Mouse (Mus musculus) kidney, adult 2 months (tissue): Measurements from ENCODE around the gene Ccr7. TPM values are rescaled to one million over a fixed set of nuclear protein-coding genes. Genes with fewer than 3 reads are reported as not detected.

Source experiments
- DNase-seq: peaks from one replicate; pipeline ENCODE4 v3.0.0; 2021
- H3K27ac ChIP-seq: fragments of 200-500 bp; 2 replicates; pipeline ENCODE4 v1.5.1; 2012; ENCODE audit warnings: low read depth, low read length, control low read depth, inconsistent platforms; ENCODE audit not compliant: insufficient read depth
- H3K27me3 ChIP-seq: fragments of 200-500 bp; replicated peaks from 2 replicates; pipeline ENCODE4 v1.6.1; 2012; ENCODE audit warnings: mild to moderate bottlenecking, moderate library complexity, low read length, inconsistent platforms; ENCODE audit not compliant: control insufficient read depth, insufficient read depth
- H3K36me3 ChIP-seq: fragments of 200-500 bp; 2 replicates; pipeline ENCODE4 v1.6.1; 2012; ENCODE audit warnings: mild to moderate bottlenecking, moderate library complexity, low read length, inconsistent platforms; ENCODE audit not compliant: control insufficient read depth, insufficient read depth
- H3K4me1 ChIP-seq: fragments of 200-500 bp; 2 replicates; pipeline ENCODE4 v1.6.1; 2011; ENCODE audit warnings: low read length; ENCODE audit not compliant: control insufficient read depth, insufficient read depth
- H3K4me3 ChIP-seq: fragments of 200-500 bp; 2 replicates; pipeline ENCODE4 v1.5.1; 2011; ENCODE audit warnings: mild to moderate bottlenecking, low read depth, low read length, control low read depth; ENCODE audit not compliant: insufficient read depth
- CTCF ChIP-seq: fragments of 200-500 bp; conservative IDR thresholded peaks from 2 replicates; pipeline ENCODE4 v1.5.1; 2011; ENCODE audit warnings: low read depth, mild to moderate bottlenecking, control low read depth, low read length, moderate library complexity, mixed read lengths; ENCODE audit not compliant: insufficient read depth, insufficient read length
- POLR2A ChIP-seq: fragments of 200-500 bp; IDR thresholded peaks from one replicate; pipeline ENCODE4 v1.6.1; 2011; ENCODE audit warnings: low read depth, low read length, control low read depth
- WGBS: fragments of 180-500 bp; shearing (Covaris S2); methylation state at CpG from one replicate; pipeline ENCODE4 v1.1.7; 2018; 5-methylcytosine and 5-hydroxymethylcytosine counted together
- polyA plus RNA-seq: library from polyadenylated mRNA; depleted of rRNA; stranded (reverse); fragments of >200 nt; gene quantifications from 2 replicates; pipeline ENCODE4 v1.2.3, GENCODE M21; 2012

Ccr7 gene
- polyA plus RNA-seq, 1 experiment, result 11.2 TPM

- DNase-seq, result no peak
- TF ChIP-seq POLR2A (no peak), CTCF (no peak)
- 83% methylated on average over 7 of the region's 7 CpGs for WGBS
- Histone ChIP-seq H3K4me3 (no peak overlapping the region), H3K36me3 (no peaks in the 10 kb centered on the region), H3K27me3 (no peaks in the 10 kb centered on the region), H3K4me1 (no peaks in the 10 kb centered on the region), H3K27ac (no peak overlapping the region)
These were observed 12.7 kb upstream of the Ccr7 start for GRCm38 (mm10) chr11:99167576-99167975.

- H3K36me3 ChIP-seq, result no peaks in the 10 kb centered on the region
- no peak for TF ChIP-seq POLR2A
- no peak for TF ChIP-seq CTCF
- no peak for DNase-seq
- no peaks in the 10 kb centered on the region for H3K4me1 ChIP-seq
- H3K4me3 ChIP-seq, result no peak overlapping the region
- 91% methylated on average over 7 of the region's 7 CpGs for WGBS
- H3K27me3 ChIP-seq, result no peaks in the 10 kb centered on the region
- H3K27ac ChIP-seq, result no peak overlapping the region
These were observed 11.4 kb upstream of the Ccr7 start for GRCm38 (mm10) chr11:99166241-99166640.

- no peak overlapping the region for H3K27ac ChIP-seq
- H3K4me1 ChIP-seq, result no peaks in the 10 kb centered on the region
- H3K4me3 ChIP-seq, result no peak overlapping the region
- no peaks in the 10 kb centered on the region for H3K36me3 ChIP-seq
- DNase-seq, result no peak
- TF ChIP-seq POLR2A, result no peak
- TF ChIP-seq CTCF, result no peak
- H3K27me3 ChIP-seq, result no peaks in the 10 kb centered on the region
- 79% methylated on average over 11 of the region's 11 CpGs for WGBS
These were observed 10.3 kb upstream of the Ccr7 start for GRCm38 (mm10) chr11:99165031-99165752.

- no peaks in the 10 kb centered on the region for H3K4me1 ChIP-seq
- no peak for TF ChIP-seq POLR2A
- TF ChIP-seq CTCF, result no peak
- H3K27ac ChIP-seq, result no peak overlapping the region
- peak; percentile 19 for DNase-seq
- no peaks in the 10 kb centered on the region for H3K36me3 ChIP-seq
- WGBS, result 70% methylated on average over 10 of the region's 10 CpGs
- no peak overlapping the region for H3K4me3 ChIP-seq
- no peaks in the 10 kb centered on the region for H3K27me3 ChIP-seq
These were observed 8.3 kb upstream of the Ccr7 start for GRCm38 (mm10) chr11:99162972-99163686.

- Histone ChIP-seq H3K4me3 (no peak overlapping the region), H3K4me1 (no peaks in the 10 kb centered on the region), H3K36me3 (no peaks in the 10 kb centered on the region), H3K27ac (no peak overlapping the region), H3K27me3 (no peaks in the 10 kb centered on the region)
- 41% methylated on average over 5 of the region's 5 CpGs for WGBS
- no peak for DNase-seq
- TF ChIP-seq CTCF, result no peak
- TF ChIP-seq POLR2A, result no peak
These were observed 6.8 kb upstream of the Ccr7 start for GRCm38 (mm10) chr11:99161648-99162047.

- H3K27me3 ChIP-seq, result no peaks in the 10 kb centered on the region
- WGBS, result 85% methylated on average over 6 of the region's 6 CpGs
- no peak for TF ChIP-seq CTCF
- TF ChIP-seq POLR2A, result no peak
- no peak for DNase-seq
- no peaks in the 10 kb centered on the region for H3K4me1 ChIP-seq
- H3K27ac ChIP-seq, result no peak overlapping the region
- H3K4me3 ChIP-seq, result no peak overlapping the region
- H3K36me3 ChIP-seq, result no peaks in the 10 kb centered on the region
These were observed 5.4 kb upstream of the Ccr7 start for GRCm38 (mm10) chr11:99160228-99160627.

GRCm38 (mm10) chr11:99155817-99156216 is 940 bp upstream of the Ccr7 start:
- Histone ChIP-seq H3K27ac (no peak overlapping the region), H3K36me3 (no peaks in the 10 kb centered on the region), H3K4me3 (no peak overlapping the region), H3K4me1 (no peaks in the 10 kb centered on the region), H3K27me3 (no peaks in the 10 kb centered on the region)
- no peak for DNase-seq
- TF ChIP-seq CTCF, result no peak
- no peak for TF ChIP-seq POLR2A
- 91% methylated on average over 9 of the region's 9 CpGs for WGBS
